Mouse (Mus musculus) ES-Bruce4 (cell line): Measurements from ENCODE around the gene Elp4. TPM values are rescaled to one million over a fixed set of nuclear protein-coding genes. Genes with fewer than 3 reads are reported as not detected.
A peak's percentile ranks its signal among the peaks of the same experiment; 100 is the strongest.

Source experiments
- H3K27ac ChIP-seq: 2 replicates; pipeline ENCODE4 v1.5.1; 2012; ENCODE audit warnings: low read length, inconsistent platforms; ENCODE audit not compliant: insufficient read depth
- H3K27me3 ChIP-seq: 2 replicates; pipeline ENCODE4 v1.6.1; 2012; ENCODE audit warnings: mild to moderate bottlenecking, low read length, inconsistent platforms; ENCODE audit not compliant: control insufficient read depth, poor library complexity, insufficient read depth, severe bottlenecking
- H3K36me3 ChIP-seq: 2 replicates; pipeline ENCODE4 v1.6.1; 2012; ENCODE audit warnings: inconsistent platforms, mild to moderate bottlenecking, low read length, moderate library complexity; ENCODE audit not compliant: control insufficient read depth, poor library complexity, insufficient read depth, severe bottlenecking
- H3K4me1 ChIP-seq: one replicate; pipeline ENCODE4 v1.8.1; 2011; ENCODE audit warnings: low read length; ENCODE audit not compliant: control insufficient read depth, insufficient read depth
- H3K4me3 ChIP-seq: 2 replicates; pipeline ENCODE4 v1.5.1; 2011; ENCODE audit warnings: low read depth, mild to moderate bottlenecking, low read length
- H3K9ac ChIP-seq: 2 replicates; pipeline ENCODE4 v1.6.1; 2012; ENCODE audit warnings: low read depth, mild to moderate bottlenecking, inconsistent platforms; ENCODE audit not compliant: poor library complexity, severe bottlenecking
- H3K9me3 ChIP-seq: replicated peaks from 2 replicates; pipeline ENCODE4 v1.6.1; 2012; ENCODE audit warnings: mild to moderate bottlenecking, low read length, inconsistent platforms; ENCODE audit not compliant: control insufficient read depth, poor library complexity, insufficient read depth, severe bottlenecking
- CTCF ChIP-seq: IDR thresholded peaks from one replicate; pipeline ENCODE4 v1.8.1; 2011; ENCODE audit warnings: low read depth, low read length
- EP300 ChIP-seq: IDR thresholded peaks from 2 replicates; pipeline ENCODE4 v1.6.1; 2011; ENCODE audit warnings: low read depth, low read length; ENCODE audit not compliant: insufficient read depth
- POLR2A ChIP-seq: IDR thresholded peaks from one replicate; pipeline ENCODE4 v1.8.1; 2011; ENCODE audit warnings: low read length; ENCODE audit not compliant: insufficient read depth
- polyA plus RNA-seq: library from polyadenylated mRNA; stranded (reverse); fragments of >200 nt; gene quantifications from 2 replicates; pipeline ENCODE4 v1.2.4, GENCODE M21; 2011; ENCODE audit warnings: low read depth; ENCODE audit not compliant: missing spikeins, insufficient read depth, insufficient read length

Elp4 gene
- polyA plus RNA-seq, 1 experiment, result 20.5 TPM

DNA sequence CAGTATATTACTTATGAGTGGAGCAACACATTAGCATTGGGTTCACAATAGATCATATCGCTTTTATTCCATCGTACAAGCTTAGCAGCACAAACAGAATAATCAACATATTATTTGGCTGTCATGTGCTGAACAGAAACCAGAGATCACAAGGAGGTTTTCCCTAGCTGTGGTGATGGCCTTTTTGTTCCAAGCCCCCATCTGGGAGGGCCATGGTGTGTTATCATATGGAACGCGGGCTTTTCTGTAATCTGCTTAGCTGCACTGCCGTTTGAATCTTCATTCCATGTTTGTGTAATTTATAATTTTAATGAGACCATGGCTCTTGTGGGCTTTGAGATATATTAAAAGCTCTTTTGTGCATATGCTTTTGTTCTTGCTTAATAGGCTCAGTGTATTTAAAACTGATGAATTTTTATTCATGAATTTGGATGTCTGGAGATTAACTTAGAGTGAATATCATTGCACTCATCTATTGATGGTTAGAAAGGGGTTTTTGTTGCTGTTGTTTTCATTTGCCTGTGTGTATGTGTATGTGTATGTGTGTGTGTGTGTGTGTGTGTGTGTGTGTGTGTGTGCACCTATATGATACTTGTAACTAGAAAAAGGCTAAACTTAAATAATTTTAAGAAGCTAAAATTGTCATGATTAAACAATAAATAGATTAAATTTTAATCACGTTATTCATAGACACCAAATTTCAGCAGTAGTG, 9.4 kb upstream of the Elp4 start:
- TF ChIP-seq CTCF (no peak), EP300 (no peak)
- H3K27me3 ChIP-seq, result no peaks in the 10 kb centered on the region
- no peak overlapping the region for H3K9ac ChIP-seq

DNA sequence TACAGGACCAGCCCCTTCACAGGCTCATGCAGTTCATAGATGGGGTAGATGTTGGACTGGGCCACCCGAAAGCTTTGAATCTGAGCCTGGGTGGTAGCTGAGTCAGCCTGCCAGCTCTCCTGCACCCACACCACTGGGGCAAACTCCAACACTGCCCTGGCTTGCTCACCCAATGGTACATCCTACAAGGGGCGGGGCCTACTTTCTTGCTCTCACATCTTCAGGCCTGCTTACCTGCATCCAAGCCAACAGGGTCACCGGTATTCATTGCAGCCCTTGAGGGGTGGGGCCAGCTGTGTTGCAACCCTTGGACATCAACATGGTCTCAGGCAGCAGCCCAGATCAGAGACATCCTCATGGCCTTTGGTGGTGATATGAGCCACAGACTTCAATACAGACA, 6.2 kb upstream of the Elp4 start:
- H3K27ac ChIP-seq, result no peak overlapping the region
- H3K9ac ChIP-seq, result no peak overlapping the region
- H3K36me3 ChIP-seq, result no peaks in the 10 kb centered on the region
- H3K9me3 ChIP-seq, result no peaks in the 10 kb centered on the region
- H3K27me3 ChIP-seq, result no peaks in the 10 kb centered on the region
- no peak for TF ChIP-seq EP300
- no peak for TF ChIP-seq CTCF
- no peak for TF ChIP-seq POLR2A
- no peak overlapping the region for H3K4me3 ChIP-seq
- H3K4me1 ChIP-seq, result no peaks in the 10 kb centered on the region

More for the DNA sequence above, 9.4 kb upstream of the Elp4 start:
- Histone ChIP-seq H3K4me1 (no peaks in the 10 kb centered on the region), H3K9me3 (no peaks in the 10 kb centered on the region), H3K36me3 (no peaks in the 10 kb centered on the region), H3K4me3 (no peak overlapping the region), H3K27ac (no peak overlapping the region)

- H3K9ac ChIP-seq, result no peak overlapping the region
- H3K27ac ChIP-seq, result no peak overlapping the region
- H3K36me3 ChIP-seq, result no peaks in the 10 kb centered on the region
- H3K4me3 ChIP-seq, result no peak overlapping the region
- no peaks in the 10 kb centered on the region for H3K27me3 ChIP-seq
- TF ChIP-seq EP300 (no peak), POLR2A (no peak), CTCF (no peak)
- no peaks in the 10 kb centered on the region for H3K4me1 ChIP-seq
- H3K9me3 ChIP-seq, result no peaks in the 10 kb centered on the region
These were observed 4.0 kb upstream of the Elp4 start for GRCm38 (mm10) chr2:105908351-105908750.

GRCm38 (mm10) chr2:105904757-105905146, 388 bp upstream of the Elp4 start:
- Histone ChIP-seq H3K36me3 (no peaks in the 10 kb centered on the region), H3K9ac (peak overlapping the region; percentile 95), H3K9me3 (no peaks in the 10 kb centered on the region), H3K27ac (no peak overlapping the region), H3K4me3 (peak overlapping the region; percentile 100), H3K27me3 (no peaks in the 10 kb centered on the region), H3K4me1 (no peaks in the 10 kb centered on the region)
- TF ChIP-seq CTCF (no peak), POLR2A (no peak), EP300 (no peak)

DNA sequence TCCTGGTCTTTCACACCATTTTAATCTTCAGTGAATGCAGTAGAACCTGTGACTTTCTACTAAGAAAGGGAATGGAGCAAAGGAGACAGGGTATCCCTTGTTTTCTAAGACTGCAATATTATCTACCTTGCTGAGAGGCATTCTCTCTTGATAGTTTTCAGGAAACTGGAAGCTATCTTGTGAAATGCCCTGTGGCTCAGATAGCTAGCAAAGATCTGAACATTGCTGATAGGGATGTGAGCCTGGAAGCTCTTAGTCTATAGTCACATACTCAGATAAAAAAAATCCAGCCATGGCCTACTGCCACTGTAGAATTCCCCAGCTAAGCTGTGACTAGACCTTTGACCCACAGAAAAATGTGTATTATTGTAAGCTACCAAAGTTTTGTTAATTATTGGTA, 13.5 kb downstream of the Elp4 start:
- Histone ChIP-seq H3K27ac (no peak overlapping the region), H3K9ac (no peak overlapping the region), H3K36me3 (no peaks in the 10 kb centered on the region), H3K27me3 (no peaks in the 10 kb centered on the region), H3K9me3 (peaks cover 5% of the 10 kb centered on the region; the same call in 1 of the 2 replicates), H3K4me3 (no peak overlapping the region), H3K4me1 (no peaks in the 10 kb centered on the region)
- TF ChIP-seq EP300, result no peak
- TF ChIP-seq CTCF, result no peak
- TF ChIP-seq POLR2A, result no peak

GRCm38 (mm10) chr2:105873403-105873802, 31.0 kb downstream of the Elp4 start:
- no peak overlapping the region for H3K4me3 ChIP-seq
- H3K27ac ChIP-seq, result no peak overlapping the region
- no peaks in the 10 kb centered on the region for H3K9me3 ChIP-seq
- H3K9ac ChIP-seq, result no peak overlapping the region
- TF ChIP-seq CTCF, result no peak
- no peak for TF ChIP-seq POLR2A
- TF ChIP-seq EP300, result no peak
- H3K27me3 ChIP-seq, result no peaks in the 10 kb centered on the region
- H3K36me3 ChIP-seq, result no peaks in the 10 kb centered on the region
- no peaks in the 10 kb centered on the region for H3K4me1 ChIP-seq
